Mouse (Mus musculus) cerebellum, adult 2 months (tissue): ENCODE data around the gene Fam19a5. TPM values are rescaled to one million over a fixed set of nuclear protein-coding genes. Genes with fewer than 3 reads are reported as not detected.

ENCODE experiments used
- DNase-seq, 2 experiments: peaks; one replicate each; pipeline ENCODE4 v3.0.0; 2021
- H3K27ac ChIP-seq: fragments of 200-500 bp; 2 replicates; pipeline ENCODE4 v1.5.1; 2012; ENCODE audit warnings: low read length, control low read depth, inconsistent platforms; ENCODE audit not compliant: insufficient read depth
- H3K27me3 ChIP-seq: fragments of 200-500 bp; 2 replicates; pipeline ENCODE4 v1.6.1; 2012; ENCODE audit warnings: inconsistent platforms, mild to moderate bottlenecking, low read length, moderate library complexity; ENCODE audit not compliant: control insufficient read depth, insufficient read depth
- H3K4me1 ChIP-seq: fragments of 200-500 bp; 2 replicates; pipeline ENCODE4 v1.6.1; 2011; ENCODE audit warnings: low read length; ENCODE audit not compliant: control insufficient read depth, insufficient read depth
- H3K4me3 ChIP-seq: fragments of 200-500 bp; replicated peaks from 2 replicates; pipeline ENCODE3; 2011; ENCODE audit warnings: mild to moderate bottlenecking, low read depth, low read length, control low read depth; ENCODE audit not compliant: insufficient read depth
- CTCF ChIP-seq: fragments of 200-500 bp; IDR thresholded peaks from 2 replicates; pipeline ENCODE4 v1.5.1; 2011; ENCODE audit warnings: low read depth, mild to moderate bottlenecking, control low read depth, low read length, moderate library complexity, borderline replicate concordance; ENCODE audit not compliant: insufficient read depth
- POLR2A ChIP-seq: fragments of 200-500 bp; IDR thresholded peaks from 2 replicates; pipeline ENCODE4 v1.6.1; 2011; ENCODE audit warnings: low read length, control low read depth, borderline replicate concordance; ENCODE audit not compliant: insufficient read depth
- WGBS: fragments of 180-500 bp; shearing (Covaris S2); methylation state at CpG from one replicate; pipeline ENCODE4 v1.1.7; 2018; 5-methylcytosine and 5-hydroxymethylcytosine counted together
- polyA plus RNA-seq: library from polyadenylated mRNA; depleted of rRNA; stranded (reverse); fragments of >200 nt; gene quantifications from 2 replicates; pipeline ENCODE4 v1.2.3, GENCODE M21; 2012

Fam19a5 gene
- polyA plus RNA-seq, 1 experiment: 101 TPM

- peak in 1 of 2 experiments; percentile 53 for DNase-seq
- no peaks in the 10 kb centered on the region for H3K27me3 ChIP-seq
- H3K4me1 ChIP-seq: peaks cover 51% of the 10 kb centered on the region
- WGBS: 21% methylated on average over 4 of the region's 4 CpGs
- H3K4me3 ChIP-seq: no peak overlapping the region
- TF ChIP-seq POLR2A (no peak), CTCF (no peak)
- no peak overlapping the region for H3K27ac ChIP-seq
These were observed 53.7 kb downstream of the Fam19a5 start for GRCm38 (mm10) chr15:87597766-87598165.

GRCm38 (mm10) chr15:87598636-87599035 lies 54.5 kb downstream of the Fam19a5 start:
- no peak overlapping the region for H3K27ac ChIP-seq
- 52% methylated on average over 4 of the region's 4 CpGs for WGBS
- no peak for TF ChIP-seq POLR2A
- no peak for TF ChIP-seq CTCF

GRCm38 (mm10) chr15:87603316-87603715 lies 59.2 kb downstream of the Fam19a5 start:
- Histone ChIP-seq H3K27me3 (no peaks in the 10 kb centered on the region), H3K4me1 (peaks cover 44% of the 10 kb centered on the region), H3K27ac (no peak overlapping the region), H3K4me3 (no peak overlapping the region)
- 82% methylated on average over 1 of the region's 1 CpGs for WGBS
- TF ChIP-seq POLR2A (no peak), CTCF (no peak)
- no peak for DNase-seq

More at GRCm38 (mm10) chr15:87598636-87599035, 54.5 kb downstream of the Fam19a5 start:
- H3K27me3 ChIP-seq: no peaks in the 10 kb centered on the region
- no peak overlapping the region for H3K4me3 ChIP-seq
- peak; percentile 54 to 66 for DNase-seq
- peaks cover 53% of the 10 kb centered on the region for H3K4me1 ChIP-seq

GRCm38 (mm10) chr15:87605504-87606280 lies 61.6 kb downstream of the Fam19a5 start:
- Histone ChIP-seq H3K4me3 (no peak overlapping the region), H3K4me1 (peaks cover 49% of the 10 kb centered on the region), H3K27me3 (no peaks in the 10 kb centered on the region), H3K27ac (no peak overlapping the region)
- no peak for DNase-seq
- 76% methylated on average over 9 of the region's 9 CpGs for WGBS
- TF ChIP-seq CTCF (no peak), POLR2A (no peak)

GRCm38 (mm10) chr15:87606702-87607101 lies 62.6 kb downstream of the Fam19a5 start:
- WGBS: 72% methylated on average over 10 of the region's 10 CpGs
- Histone ChIP-seq H3K27me3 (no peaks in the 10 kb centered on the region), H3K4me1 (peaks cover 57% of the 10 kb centered on the region), H3K27ac (no peak overlapping the region), H3K4me3 (no peak overlapping the region)
- no peak for TF ChIP-seq CTCF
- no peak for DNase-seq

- no peak for TF ChIP-seq CTCF
- no peak for TF ChIP-seq POLR2A
- no peak overlapping the region for H3K27ac ChIP-seq
- WGBS: 8% methylated on average over 1 of the region's 1 CpGs
These were observed 65.1 kb downstream of the Fam19a5 start for GRCm38 (mm10) chr15:87609236-87609635.

GRCm38 (mm10) chr15:87623966-87624609 lies 80.0 kb downstream of the Fam19a5 start:
- Histone ChIP-seq H3K27ac (peak overlapping the region; percentile 74; the same call in 1 of the 2 replicates), H3K4me1 (peaks cover 33% of the 10 kb centered on the region), H3K4me3 (peak overlapping the region; percentile 39), H3K27me3 (no peaks in the 10 kb centered on the region)
- WGBS: 1% methylated on average over 83 of the region's 86 CpGs
- DNase-seq: peak; percentile 92 to 93
- TF ChIP-seq CTCF: peak; percentile 75
- no peak for TF ChIP-seq POLR2A

More at GRCm38 (mm10) chr15:87609236-87609635, 65.1 kb downstream of the Fam19a5 start:
- no peak overlapping the region for H3K4me3 ChIP-seq
- DNase-seq: peak; percentile 32 to 59
- H3K27me3 ChIP-seq: no peaks in the 10 kb centered on the region
- peaks cover 48% of the 10 kb centered on the region for H3K4me1 ChIP-seq

- H3K4me1 ChIP-seq: peaks cover 33% of the 10 kb centered on the region
- TF ChIP-seq POLR2A (no peak), CTCF (no peak)
- under 1% methylated on average over 52 of the region's 76 CpGs for WGBS
- peak overlapping the region; percentile 74 for H3K27ac ChIP-seq
- no peaks in the 10 kb centered on the region for H3K27me3 ChIP-seq
- peak in 1 of 2 experiments; percentile 27 for DNase-seq
- peak overlapping the region; percentile 23 for H3K4me3 ChIP-seq
These were observed 80.6 kb downstream of the Fam19a5 start for GRCm38 (mm10) chr15:87624610-87625091.
